Mouse (Mus musculus): ENCODE data around the gene Zswim9. TPM values are rescaled to one million over a fixed set of nuclear protein-coding genes. Genes with fewer than 3 reads are reported as not detected.
"Not testable (repeated sequence)": the region's sequence is repeated elsewhere in the genome, so short reads cannot be mapped to it uniquely, and the experiment has no call there.

The Zswim9 gene
- 3.8 and 4.5 TPM in 2 replicates for polyA plus RNA-seq (2012; rRNA removed)

DNA sequence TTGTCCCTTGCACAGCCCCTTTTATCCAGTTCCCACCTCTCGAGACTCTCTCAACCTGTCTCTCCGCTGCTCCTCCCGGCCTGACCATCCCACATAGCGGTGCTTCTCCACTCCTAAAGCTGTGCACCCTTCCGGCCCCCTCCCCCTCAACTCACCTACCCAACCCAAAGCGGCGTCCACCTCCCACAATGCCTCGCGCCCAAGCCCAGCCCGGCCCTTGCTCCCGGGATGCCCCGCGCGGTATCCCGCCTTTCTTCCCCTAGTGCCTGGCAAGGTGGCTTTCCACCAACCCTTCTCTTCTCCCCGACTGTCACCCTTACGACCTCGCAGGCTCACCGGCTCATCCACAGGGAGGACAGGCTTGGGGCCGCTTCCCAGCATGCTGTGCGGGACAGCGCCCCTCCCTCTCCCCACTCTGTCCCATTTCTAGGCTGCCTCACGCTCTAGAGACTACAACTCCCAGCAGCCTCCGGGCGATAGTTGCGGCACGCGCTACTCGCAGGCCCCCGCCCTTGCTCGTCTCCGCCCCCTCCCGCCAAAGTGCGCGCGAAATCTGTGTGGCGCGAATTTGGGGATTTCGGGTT, at the start of gene Zswim9:
Zswim9 (minus strand) TSS at position 414 of the 584 bp plus-strand sequence.
- DNase-seq (ENCODE audit: low read depth), result peak; percentile 61

DNA sequence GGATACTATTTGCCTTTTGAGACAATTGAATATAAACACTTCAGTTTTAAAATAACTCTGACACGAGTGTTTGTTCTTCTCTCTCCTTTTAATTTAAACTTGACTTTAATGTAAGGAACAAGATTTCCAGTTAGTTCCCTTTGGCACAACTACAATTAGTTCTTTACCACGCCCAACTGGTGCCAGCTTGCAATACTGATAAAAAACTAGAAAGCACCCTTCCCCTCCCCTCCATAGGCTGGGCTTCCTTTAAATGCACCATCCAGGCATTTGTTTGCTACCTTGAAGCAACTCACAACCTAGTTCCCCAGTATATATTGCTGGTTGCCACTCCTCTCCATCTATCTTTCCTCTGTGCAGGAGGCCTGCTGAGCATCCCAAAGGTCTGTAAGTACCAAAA, 45.8 kb upstream of the Zswim9 start, which contains the start of gene Pla2g4c:
Pla2g4c (plus strand) TSS at position 340 of the 400 bp plus-strand sequence.
- no peak for DNase-seq (ENCODE audit: low read depth)

DNA sequence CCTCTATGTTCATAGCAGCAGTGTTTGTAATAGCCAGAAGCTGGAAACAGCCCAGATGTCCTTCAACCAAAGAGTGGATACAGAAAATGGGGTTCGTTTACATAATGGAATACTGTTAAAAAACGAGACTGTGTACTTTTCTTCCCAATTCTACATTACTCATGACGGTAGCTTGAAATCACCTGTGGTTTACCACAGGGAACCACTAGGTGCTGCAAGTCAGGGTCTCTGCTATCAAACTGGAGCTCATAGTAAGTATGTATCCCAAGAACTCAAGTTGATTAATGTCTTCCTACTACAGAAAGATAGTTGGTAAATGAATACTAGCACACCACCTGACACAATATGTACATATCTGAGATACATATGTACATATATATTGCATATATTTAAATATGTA, 42.9 kb upstream of the Zswim9 start:
- no peak for DNase-seq (ENCODE audit: low read depth)

DNA sequence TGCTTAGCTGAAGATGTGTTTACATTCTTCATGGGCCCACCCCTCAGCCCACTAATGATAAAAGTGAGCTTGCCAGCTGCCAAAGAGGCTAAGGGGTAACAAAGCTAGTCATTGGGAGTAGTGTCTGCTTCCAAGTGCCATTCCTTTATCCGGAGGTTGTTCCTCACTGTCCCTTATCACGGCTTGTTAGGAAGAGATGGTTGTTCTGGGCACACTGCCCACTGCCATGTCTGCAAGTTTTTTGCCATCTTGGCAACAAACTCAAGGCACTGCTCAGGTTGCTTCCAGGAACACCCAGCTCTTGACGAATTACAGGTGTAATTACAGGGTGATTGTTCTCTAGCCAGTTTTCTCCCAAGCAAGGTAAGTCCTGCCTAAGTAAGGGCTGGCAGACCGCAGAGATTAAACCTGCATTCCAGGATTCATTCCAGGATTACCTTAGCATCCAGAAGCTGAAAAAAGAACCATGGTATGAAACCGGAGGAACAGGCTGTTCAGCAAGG, 35.6 kb upstream of the Zswim9 start:
- peak; percentile 99 for DNase-seq (ENCODE audit: low read depth)

DNA sequence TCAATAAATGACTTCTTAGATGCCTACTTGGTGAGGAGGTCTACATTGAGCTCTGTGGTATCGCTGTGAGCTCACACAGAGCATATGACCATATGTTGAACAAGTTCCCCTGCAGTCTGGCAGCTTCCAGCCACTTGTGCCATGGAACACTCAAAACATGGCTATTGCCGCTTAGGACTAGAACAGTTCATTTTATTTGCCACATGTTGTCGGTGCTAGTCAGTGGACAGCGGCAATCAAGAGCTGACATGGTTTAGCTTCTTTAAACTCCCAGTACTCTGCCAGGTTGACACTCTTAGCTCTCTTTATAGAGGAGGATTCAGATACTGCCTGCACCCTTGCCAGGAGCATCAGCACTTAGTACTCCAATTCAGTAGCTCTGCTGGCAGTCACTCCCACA, 32.9 kb upstream of the Zswim9 start:
- DNase-seq (ENCODE audit: low read depth), result no peak

DNA sequence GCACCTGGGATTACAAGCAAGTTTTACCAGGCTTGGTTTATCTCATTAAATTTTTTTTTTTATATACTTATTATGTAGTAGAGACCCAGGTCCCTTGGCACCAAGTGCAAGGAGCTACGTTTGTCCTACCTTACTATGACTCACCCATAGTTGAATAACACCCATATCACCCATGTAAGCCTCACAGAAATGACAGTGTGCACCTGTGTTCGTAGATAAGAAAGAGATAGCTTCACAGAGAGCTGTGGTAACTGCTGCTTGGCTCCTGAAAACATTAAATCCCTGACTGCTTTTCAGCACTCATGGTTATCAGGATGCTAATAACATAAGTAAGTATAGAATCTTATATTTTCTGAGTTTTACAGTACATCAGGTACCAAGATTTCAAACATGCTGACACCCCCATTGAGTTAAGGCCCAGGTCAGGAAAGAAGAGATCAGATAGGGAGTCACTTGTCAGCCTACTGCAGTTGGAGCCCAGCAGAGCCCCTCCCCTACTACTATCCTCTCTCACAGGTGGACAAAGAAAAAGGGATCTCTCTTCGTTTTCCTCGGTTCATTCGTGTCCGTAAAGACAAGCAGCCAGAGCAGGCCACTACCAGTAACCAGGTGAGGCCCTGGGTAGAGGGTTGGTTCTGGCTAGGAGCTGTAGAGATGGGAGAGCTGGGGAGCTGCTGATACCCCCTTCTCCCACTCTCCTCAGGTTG, 32.1 kb upstream of the Zswim9 start:
- no peak for DNase-seq (ENCODE audit: low read depth)

DNA sequence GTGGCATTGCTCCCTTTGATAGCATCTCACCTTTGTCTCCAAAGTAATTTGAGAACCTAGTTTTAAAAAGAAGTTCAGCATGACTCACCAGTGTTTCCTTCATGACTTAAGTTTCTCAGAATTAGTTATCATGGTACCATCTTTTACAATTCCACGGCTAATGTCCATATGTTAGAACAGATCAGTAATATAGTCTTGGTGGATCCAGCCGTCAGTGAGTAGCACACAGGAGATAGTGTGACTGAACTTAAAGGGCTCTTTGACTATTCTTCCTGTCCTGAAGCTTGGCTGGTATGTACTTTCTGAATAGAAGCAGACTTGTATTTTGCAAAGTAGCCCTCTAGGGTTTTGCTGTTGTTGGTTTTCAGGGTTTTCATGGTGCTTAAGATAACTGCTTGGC, 30.9 kb upstream of the Zswim9 start:
- DNase-seq (ENCODE audit: low read depth), result no peak

DNA sequence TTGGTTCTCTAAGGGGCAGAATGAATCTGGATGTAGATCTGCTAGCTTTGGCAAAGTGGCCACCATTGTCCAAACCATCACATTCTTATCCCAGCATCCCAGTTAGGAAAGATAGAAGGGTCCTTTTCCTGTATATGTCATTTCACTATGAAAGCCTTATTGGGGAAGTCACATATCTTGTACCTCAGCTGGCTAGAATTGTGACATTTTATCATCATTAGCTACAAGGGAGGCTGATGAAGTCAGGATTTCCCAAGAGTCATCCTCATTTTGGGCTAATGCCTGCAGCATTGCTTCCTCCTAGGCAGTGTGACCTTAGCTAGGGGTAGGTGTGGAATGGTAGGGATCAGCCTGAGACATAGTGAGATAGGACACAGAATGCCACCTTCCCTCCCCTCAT, 24.9 kb upstream of the Zswim9 start:
- no peak for DNase-seq (ENCODE audit: low read depth)

DNA sequence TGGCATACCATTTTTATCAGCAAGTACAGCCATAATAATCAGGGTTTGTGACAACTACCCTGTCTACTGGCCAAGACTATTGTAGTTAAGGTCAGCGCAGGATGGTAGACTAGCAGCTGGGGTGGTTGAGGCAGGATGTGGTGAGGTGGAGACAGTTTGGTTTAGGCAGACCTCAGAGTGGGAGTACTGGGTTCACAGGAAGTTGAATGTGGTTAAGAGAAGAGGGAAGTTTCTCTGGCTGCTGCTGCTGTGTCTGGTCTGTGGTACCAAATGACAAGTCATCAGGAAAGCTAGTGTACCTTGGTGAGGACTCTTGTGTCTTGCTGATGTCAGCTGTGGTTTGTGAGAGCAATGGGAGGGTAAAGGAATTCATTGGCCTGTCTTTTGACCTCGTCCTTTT, 24.3 kb upstream of the Zswim9 start:
- DNase-seq (ENCODE audit: low read depth), result no peak

DNA sequence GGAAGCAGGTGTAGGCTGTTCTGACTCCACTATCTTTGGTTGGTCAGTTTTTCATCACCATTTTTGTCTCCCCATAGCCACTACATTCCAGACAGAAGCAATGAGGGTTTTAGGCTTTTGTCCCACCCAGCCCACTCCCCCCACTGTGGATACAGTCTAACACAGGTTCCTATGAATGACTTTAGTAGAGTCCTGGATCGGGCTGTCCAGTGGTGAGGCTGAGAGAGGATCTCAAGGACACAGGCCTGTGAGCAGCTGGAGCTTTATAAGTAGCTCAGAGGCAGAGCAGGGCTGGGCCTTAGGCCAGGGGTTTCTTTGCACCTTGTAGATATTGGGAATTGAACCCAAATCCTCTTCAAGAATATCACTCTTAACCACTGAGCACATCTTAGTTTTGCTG, 23.1 kb upstream of the Zswim9 start:
- DNase-seq (ENCODE audit: low read depth), result no peak

DNA sequence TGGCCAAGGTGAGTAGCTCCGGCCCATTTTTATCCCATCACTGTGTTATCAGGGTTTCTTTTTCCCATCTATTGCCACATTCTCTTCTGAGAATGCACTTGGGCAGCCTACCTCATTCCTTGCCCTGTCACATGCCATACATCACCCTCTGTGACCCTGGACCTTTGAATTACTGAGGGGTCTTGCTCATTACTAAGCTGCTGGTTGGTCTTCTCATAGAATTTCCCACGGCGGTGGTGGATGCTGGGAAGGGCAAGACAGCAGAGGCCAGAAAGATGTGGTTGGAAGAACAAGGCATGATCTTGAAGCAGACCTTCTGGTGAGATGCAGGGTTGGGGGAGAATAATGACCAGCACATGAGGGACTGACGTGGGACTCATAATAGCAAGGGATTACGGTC, 20.3 kb upstream of the Zswim9 start:
- DNase-seq (ENCODE audit: low read depth), result no peak

DNA sequence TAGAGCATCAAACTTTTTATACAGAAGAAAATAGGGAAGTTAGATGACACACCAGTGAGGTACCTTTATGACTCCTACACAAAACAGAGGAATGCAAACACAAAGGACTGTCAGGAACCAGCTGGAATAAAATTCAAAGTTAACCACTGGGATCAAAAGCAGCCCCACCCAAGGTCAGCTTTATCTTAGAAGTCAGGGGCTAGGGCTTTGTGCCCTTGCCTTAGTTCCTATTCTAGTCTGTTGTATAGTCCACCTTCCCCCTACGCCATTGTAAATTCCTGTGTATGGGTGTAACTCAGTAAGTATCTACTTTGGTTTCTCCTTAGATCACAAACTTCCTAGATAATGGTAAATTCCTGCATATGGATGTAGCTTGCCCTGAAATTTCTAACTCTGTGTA, 19.1 kb upstream of the Zswim9 start:
- no peak for DNase-seq (ENCODE audit: low read depth)

DNA sequence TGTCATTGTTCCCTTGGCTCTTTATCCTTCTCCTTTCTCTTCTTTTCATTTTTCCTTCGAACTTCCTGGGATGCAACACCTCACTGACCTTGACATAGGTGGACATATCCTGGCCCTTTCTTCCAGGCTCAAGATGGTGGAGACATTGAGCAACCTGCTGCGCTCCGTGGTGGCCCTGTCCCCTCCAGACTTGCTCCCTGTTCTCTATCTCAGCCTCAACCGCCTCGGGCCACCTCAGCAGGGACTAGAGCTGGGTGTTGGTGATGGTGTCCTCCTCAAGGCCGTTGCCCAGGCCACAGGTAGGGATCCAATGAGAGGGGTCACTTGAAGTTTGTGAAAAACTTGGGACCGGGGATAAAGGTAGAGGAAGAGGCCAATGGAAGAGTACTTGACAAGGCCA, 16.7 kb upstream of the Zswim9 start:
- no peak for DNase-seq (ENCODE audit: low read depth)

DNA sequence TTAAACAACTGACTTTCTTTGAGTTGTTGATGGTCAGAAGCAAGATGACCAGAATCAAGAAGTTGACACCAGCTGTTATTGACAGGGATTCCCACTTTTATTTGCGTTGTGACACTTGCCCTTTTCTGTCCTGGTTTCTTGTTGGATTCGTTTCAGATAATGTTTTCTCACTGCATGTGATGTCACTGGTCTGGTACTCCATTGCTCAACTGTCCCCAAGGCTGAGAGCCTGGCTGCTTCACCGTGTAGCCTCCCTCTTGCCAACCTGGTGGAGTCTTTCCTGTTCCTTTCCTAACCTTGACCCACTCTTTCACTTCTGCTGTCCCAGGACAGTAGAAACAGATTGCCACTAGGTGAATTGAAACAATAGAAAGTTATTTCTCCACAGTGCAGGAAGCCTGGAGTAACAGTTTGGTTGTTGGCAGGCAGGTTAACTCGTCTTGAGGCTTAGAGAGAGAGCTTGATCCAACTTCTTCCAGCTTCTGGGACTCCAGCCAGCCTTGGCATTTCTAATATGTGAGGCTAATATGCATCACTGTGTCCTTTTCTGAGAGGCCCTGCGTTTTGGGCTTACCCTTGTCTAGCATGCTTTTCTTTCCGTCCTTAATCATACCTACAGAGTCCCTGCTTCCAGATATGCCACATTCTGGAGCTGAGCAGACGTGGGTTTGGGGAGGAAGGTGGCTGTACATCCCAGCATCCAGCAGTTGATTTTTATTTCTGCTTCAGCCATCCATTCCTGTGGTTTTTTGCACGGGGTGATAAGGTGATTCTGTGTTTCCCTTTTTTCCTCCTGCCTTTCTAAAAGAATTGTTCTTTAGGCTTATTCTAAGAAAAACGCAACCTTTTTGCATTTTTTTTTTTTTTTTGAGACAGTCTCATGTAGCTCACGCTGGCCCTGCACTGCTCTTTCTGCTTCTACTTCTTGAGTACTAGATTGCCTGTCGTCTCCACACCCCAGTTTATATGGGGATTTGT, 15.6 kb upstream of the Zswim9 start:
- DNase-seq (ENCODE audit: low read depth), result peak; percentile 91

DNA sequence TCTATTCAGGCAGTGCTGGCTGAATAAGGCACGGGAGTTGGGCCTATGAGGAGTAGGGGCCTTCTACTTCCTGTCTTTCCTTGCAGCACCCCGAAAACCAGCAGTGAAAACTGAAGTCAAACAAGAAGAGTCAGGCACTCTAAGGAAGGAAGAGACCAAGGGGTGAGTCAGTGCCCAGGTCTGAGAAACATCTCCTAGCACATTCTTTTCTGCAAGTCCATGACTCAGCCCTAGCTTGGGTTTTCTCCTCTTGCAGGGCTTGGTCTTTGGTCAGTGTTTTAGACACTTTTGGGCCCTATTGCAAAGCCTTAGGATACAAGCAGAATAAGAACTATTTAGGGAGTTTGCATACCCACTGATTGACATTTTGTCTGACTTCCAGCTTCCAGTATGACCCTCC, 12.8 kb upstream of the Zswim9 start:
- no peak for DNase-seq (ENCODE audit: low read depth)

DNA sequence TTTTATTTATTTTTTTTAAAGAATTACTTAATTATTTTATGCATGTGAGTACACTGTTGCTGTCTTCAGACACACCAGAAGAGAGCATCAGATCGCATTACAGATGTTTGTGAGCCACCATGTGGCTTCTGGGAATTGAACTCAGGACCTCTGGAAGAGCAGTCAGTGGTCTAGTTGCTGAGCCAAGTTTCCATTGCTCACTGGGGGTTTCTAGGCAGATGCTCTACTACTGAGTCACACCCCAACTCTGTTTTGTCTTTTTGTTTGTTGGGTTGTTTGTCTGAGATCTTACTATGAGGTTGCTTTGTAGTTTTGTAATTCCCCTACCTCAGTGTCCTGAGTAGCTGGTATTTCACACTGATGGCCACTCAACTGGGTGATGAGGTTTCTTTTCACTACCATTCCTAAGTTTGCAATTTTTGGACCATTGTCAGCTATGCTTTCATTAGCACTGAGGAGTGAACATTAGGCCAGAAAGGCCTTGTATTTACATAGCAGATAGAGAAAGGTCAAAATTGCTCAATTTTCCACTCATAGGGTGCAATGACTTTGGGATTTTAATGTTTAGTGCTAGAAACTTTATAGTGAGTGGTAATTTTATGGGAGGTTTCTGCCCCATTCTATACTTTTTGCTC, 11.6 kb upstream of the Zswim9 start:
- DNase-seq (ENCODE audit: low read depth), result no peak

DNA sequence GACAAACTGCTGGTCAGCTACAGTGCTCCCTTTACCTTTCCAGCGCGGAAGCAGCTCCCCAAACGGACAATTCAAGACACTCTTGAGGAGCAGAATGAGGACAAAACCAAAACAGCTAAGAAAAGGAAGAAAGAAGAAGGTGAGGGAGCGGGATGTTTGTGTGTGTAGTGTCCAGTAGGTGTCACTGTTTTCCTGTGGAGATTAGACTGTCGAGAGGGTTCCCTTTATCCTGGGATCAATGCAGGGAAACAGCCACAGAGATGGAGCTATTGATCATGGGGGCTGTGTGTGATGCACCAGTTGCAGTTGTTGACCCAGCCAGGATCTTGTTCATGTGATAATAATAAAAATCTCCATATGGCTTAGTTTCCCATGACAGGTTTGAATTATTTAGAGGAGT, 10.1 kb upstream of the Zswim9 start:
- DNase-seq (ENCODE audit: low read depth), result no peak

DNA sequence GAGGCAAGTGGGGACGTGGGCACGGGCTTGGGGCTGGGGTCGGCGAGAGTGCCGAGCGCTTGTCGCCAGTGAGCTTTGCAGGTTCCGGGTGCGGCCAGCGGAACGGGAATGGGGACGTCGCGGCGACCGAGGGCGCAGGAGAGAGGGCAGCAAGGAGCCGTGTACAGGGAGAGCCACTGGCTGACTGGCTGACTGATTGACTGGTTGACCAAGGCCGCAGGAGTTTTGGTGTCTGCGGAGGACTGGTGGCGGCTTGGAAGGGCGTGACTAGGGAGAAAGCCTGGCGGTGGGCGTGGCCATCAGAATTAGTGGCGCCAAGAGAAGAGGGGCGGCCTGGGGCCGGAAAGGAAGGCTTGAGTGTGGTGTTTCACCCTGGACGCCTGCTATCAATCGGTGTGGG, 436 bp upstream of the Zswim9 start:
- DNase-seq (ENCODE audit: low read depth), result not testable (repeated sequence)

DNA sequence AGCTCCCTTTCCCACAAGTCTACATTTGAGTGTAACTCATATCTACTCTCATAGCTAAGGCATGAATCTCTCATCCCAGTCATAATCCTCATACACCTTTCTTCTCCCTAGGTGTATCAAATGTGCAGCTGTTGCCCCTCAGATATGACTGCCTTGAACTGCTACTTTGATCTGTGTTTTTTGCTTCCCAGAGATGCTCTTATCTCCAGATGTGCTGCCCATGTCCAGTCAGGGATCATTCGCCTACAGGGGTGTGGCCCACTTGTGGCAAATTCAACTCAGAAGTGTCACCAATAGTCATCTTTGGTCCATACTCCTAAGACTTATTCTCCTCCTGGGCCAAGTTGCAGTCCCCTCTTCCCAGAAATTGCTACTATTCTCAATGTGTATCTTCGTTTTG, 688 bp downstream of the Zswim9 start:
- no peak for DNase-seq (ENCODE audit: low read depth)

DNA sequence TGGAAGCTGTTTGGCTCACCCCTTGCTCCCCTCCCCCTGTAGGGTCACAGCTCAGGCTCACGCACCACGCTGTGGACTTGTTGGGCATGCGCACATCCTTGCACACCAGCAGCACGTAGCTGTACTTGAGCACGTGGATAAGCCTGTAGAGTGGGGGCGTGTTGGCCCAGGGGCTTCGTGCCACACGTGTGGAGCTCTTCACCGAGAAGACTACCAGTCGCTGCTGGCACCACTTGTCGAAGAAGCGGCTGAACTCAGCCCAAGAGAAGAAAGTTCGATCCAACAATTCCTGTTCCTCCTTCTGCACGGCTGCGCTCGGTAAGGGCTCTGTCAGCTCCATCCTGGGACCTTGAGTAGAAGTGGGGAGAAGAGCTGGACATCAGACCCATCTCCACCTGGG, 1.4 kb downstream of the Zswim9 start, which contains the start of gene Lig1:
Lig1 (plus strand) TSS at position 203 of the 400 bp plus-strand sequence.
- no peak for DNase-seq (ENCODE audit: low read depth)

DNA sequence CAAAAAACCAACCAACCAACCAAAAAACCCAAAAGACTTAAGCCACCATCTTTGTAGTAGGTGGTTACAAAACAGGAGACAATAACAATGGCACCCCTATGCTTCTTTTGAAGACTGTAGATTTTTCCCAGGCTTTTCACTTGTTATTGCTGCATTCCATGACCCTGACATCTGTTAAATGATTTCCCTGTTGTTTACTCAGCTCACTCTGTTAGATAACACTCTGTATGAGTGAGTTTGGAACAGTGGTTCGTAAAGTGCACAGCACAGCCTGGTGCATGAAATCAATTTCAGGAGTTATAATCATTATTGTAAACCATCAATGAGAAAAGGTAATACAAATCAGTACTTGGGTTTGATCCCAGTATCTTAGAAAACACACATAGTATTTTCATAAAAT, 6.8 kb downstream of the Zswim9 start:
- no peak for DNase-seq (ENCODE audit: low read depth)

DNA sequence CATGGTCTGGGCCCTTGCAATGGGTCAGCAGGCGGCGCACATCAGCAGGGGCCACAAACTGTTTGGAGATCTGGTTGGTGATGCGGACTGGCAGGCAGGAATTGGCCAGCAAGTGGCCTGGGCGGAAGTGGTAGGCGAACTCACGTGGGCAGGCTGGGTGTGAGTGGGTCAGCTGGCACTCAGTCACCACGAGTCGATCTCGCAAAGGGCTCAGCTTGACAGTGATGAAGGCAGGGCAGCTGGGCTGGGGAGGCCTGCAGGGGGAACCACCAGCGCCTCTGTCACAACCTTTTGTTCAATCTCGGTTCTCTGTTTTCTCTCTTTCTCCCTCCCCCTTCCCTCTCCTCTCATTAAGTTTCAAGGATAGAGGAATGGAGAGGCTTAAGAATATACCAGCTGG, 9.1 kb downstream of the Zswim9 start:
- DNase-seq (ENCODE audit: low read depth), result no peak
